Mouse (Mus musculus): ENCODE measurements at regions not wholly inside any gene's neighbourhood (a gene's known extent, or its start where the extent isn't known, plus 50 kb on each side); places are given as distances from the start of the nearest gene placed in this dataset.
"Not testable (repeated sequence)": the region's sequence is repeated elsewhere in the genome, so short reads cannot be mapped to it uniquely, and the experiment has no call there.

GRCm38 (mm10) chr16:50943581-50943980 is 352.6 kb upstream of the Ccdc54 start:
- not testable (repeated sequence) for TF ChIP-seq CTCF (IDR thresholded peaks at IDR 0.05); EP300 (IDR thresholded peaks at IDR 0.05; ENCODE audit: insufficient read depth, low read depth, low read length)
